Mouse (Mus musculus) lung, postnatal 36 days (tissue): Measurements from ENCODE around the gene Akain1.

Experiments
- DNase-seq: peaks from one replicate; pipeline ENCODE4 v3.0.0; 2022; ENCODE audit warnings: mixed read lengths

The Akain1 gene

GRCm38 (mm10) chr17:69487884-69488283 lies 48.8 kb downstream of the Akain1 start:
- no peak for DNase-seq

- no peak for DNase-seq
These were observed 49.7 kb downstream of the Akain1 start for GRCm38 (mm10) chr17:69488826-69489225.

- DNase-seq, result no peak
These were observed 53.2 kb downstream of the Akain1 start for GRCm38 (mm10) chr17:69492368-69492767.

GRCm38 (mm10) chr17:69495531-69495930 lies 56.4 kb downstream of the Akain1 start:
- DNase-seq, result peak; percentile 9

- no peak for DNase-seq
These were observed 57.0 kb downstream of the Akain1 start for GRCm38 (mm10) chr17:69496125-69496524.

GRCm38 (mm10) chr17:69497315-69497714 lies 58.2 kb downstream of the Akain1 start:
- DNase-seq, result no peak

- DNase-seq, result no peak
These were observed 59.8 kb downstream of the Akain1 start for GRCm38 (mm10) chr17:69498913-69499312.

GRCm38 (mm10) chr17:69499441-69499840 lies 60.3 kb downstream of the Akain1 start:
- DNase-seq, result no peak

GRCm38 (mm10) chr17:69506070-69506469 lies 66.9 kb downstream of the Akain1 start:
- peak; percentile 7 for DNase-seq

GRCm38 (mm10) chr17:69516344-69516907 lies 77.3 kb downstream of the Akain1 start:
- DNase-seq, result no peak

- no peak for DNase-seq
These were observed 92.3 kb downstream of the Akain1 start for GRCm38 (mm10) chr17:69531472-69531871.
